Mouse (Mus musculus): ENCODE results near the gene Kdm4b. TPM values are rescaled to one million over a fixed set of nuclear protein-coding genes. Genes with fewer than 3 reads are reported as not detected.

Gene Kdm4b
- polyA plus RNA-seq, 1 experiment from 2014 or later = 13.5 TPM

GRCm38 (mm10) chr17:56330345-56330744, 4.5 kb downstream of the Kdm4b start:
- TF ChIP-seq EP300 (optimal IDR thresholded peaks at IDR 0.05) = no peak
- TF ChIP-seq CTCF (IDR thresholded peaks at IDR 0.05; ENCODE audit: low read depth) = peak; percentile 40
- no peak overlapping the region for H3K4me2 ChIP-seq (replicated peaks; ENCODE audit: low read depth)
- ATAC-seq (ENCODE audit: low FRiP score, low TSS enrichment) (no peak), DNase-seq (ENCODE audit: low spot score) (no peak)
- H3K9me3 ChIP-seq (ENCODE audit: control insufficient read depth, low read length) = no peaks in the 10 kb centered on the region
- no peaks in the 10 kb centered on the region for H3K36me3 ChIP-seq (ENCODE audit: control insufficient read depth, insufficient read depth, low read length)
- 0 out of 2 replicates have a peak overlapping the region, but pooled peaks have one; percentile 13 for H3K9ac ChIP-seq (ENCODE audit: low read length)
- H3K27ac ChIP-seq (replicated peaks) = no peak overlapping the region
- H3K4me1 ChIP-seq (replicated peaks; ENCODE audit: control insufficient read depth, insufficient read depth) = peaks cover 14% of the 10 kb centered on the region
- H3K4me3 ChIP-seq (ENCODE audit: low read depth, low read length) = no peak overlapping the region
- H3K27me3 ChIP-seq (ENCODE audit: control insufficient read depth, insufficient read depth, low read length) = no peaks in the 10 kb centered on the region
- WGBS = 58% methylated on average over 3 of the region's 3 CpGs

GRCm38 (mm10) chr17:56331256-56331655, 5.4 kb downstream of the Kdm4b start:
- H3K27me3 ChIP-seq (ENCODE audit: control insufficient read depth, insufficient read depth, low read length) = no peaks in the 10 kb centered on the region
- ATAC-seq (ENCODE audit: low FRiP score, low TSS enrichment) (no peak), DNase-seq (ENCODE audit: low spot score) (no peak)
- H3K9me3 ChIP-seq (ENCODE audit: control insufficient read depth, low read length) = no peaks in the 10 kb centered on the region
- TF ChIP-seq CTCF (IDR thresholded peaks at IDR 0.05; ENCODE audit: low read depth) (no peak), EP300 (optimal IDR thresholded peaks at IDR 0.05) (no peak)
- H3K9ac ChIP-seq (ENCODE audit: low read length) = peak overlapping the region; percentile 27; the same call in 1 of the 2 replicates
- no peak overlapping the region for H3K4me3 ChIP-seq (ENCODE audit: low read depth, low read length)
- no peak overlapping the region for H3K27ac ChIP-seq (replicated peaks)
- peaks cover 14% of the 10 kb centered on the region for H3K4me1 ChIP-seq (replicated peaks; ENCODE audit: control insufficient read depth, insufficient read depth)
- no peak overlapping the region for H3K4me2 ChIP-seq (replicated peaks; ENCODE audit: low read depth)
- no peaks in the 10 kb centered on the region for H3K36me3 ChIP-seq (ENCODE audit: control insufficient read depth, insufficient read depth, low read length)

- Histone ChIP-seq H3K4me2 (replicated peaks; ENCODE audit: low read depth) (no peak overlapping the region), H3K36me3 (ENCODE audit: control insufficient read depth, insufficient read depth, low read length) (no peaks in the 10 kb centered on the region), H3K27me3 (ENCODE audit: control insufficient read depth, insufficient read depth, low read length) (no peaks in the 10 kb centered on the region), H3K4me1 (replicated peaks; ENCODE audit: control insufficient read depth, insufficient read depth) (peaks cover 5% of the 10 kb centered on the region), H3K9me3 (ENCODE audit: control insufficient read depth, low read length) (no peaks in the 10 kb centered on the region), H3K27ac (replicated peaks) (no peak overlapping the region), H3K9ac (ENCODE audit: low read length) (no peak overlapping the region), H3K4me3 (ENCODE audit: low read depth, low read length) (no peak overlapping the region)
- 46% methylated on average over 8 of the region's 8 CpGs for WGBS
- DNase-seq (ENCODE audit: low spot score) = no peak
- ATAC-seq (ENCODE audit: low FRiP score, low TSS enrichment) = no peak
- no peak for TF ChIP-seq EP300 (optimal IDR thresholded peaks at IDR 0.05)
- TF ChIP-seq CTCF (IDR thresholded peaks at IDR 0.05; ENCODE audit: low read depth) = peak; percentile 58
Observed at GRCm38 (mm10) chr17:56332987-56333386, 7.1 kb downstream of the Kdm4b start.

GRCm38 (mm10) chr17:56337190-56337589, 11.3 kb downstream of the Kdm4b start:
- Histone ChIP-seq H3K9me3 (ENCODE audit: control insufficient read depth, low read length) (no peaks in the 10 kb centered on the region), H3K4me2 (replicated peaks; ENCODE audit: low read depth) (no peak overlapping the region), H3K4me3 (ENCODE audit: low read depth, low read length) (no peak overlapping the region), H3K9ac (ENCODE audit: low read length) (no peak overlapping the region), H3K27ac (replicated peaks) (no peak overlapping the region), H3K4me1 (replicated peaks; ENCODE audit: control insufficient read depth, insufficient read depth) (no peaks in the 10 kb centered on the region), H3K36me3 (ENCODE audit: control insufficient read depth, insufficient read depth, low read length) (no peaks in the 10 kb centered on the region), H3K27me3 (ENCODE audit: control insufficient read depth, insufficient read depth, low read length) (no peaks in the 10 kb centered on the region)
- DNase-seq (ENCODE audit: low spot score) = peak; percentile 57
- TF ChIP-seq CTCF (IDR thresholded peaks at IDR 0.05; ENCODE audit: low read depth) (peak; percentile 73), EP300 (optimal IDR thresholded peaks at IDR 0.05) (no peak)
- WGBS = 42% methylated on average over 4 of the region's 4 CpGs
- peak; percentile 36 for ATAC-seq (ENCODE audit: low FRiP score, low TSS enrichment)

GRCm38 (mm10) chr17:56337791-56338190, 11.9 kb downstream of the Kdm4b start:
- 0 out of 2 replicates have a peak, but pooled peaks have one; percentile 16 for TF ChIP-seq CTCF (IDR thresholded peaks at IDR 0.05; ENCODE audit: low read depth)
- no peak for TF ChIP-seq EP300 (optimal IDR thresholded peaks at IDR 0.05)
- Histone ChIP-seq H3K4me1 (replicated peaks; ENCODE audit: control insufficient read depth, insufficient read depth) (no peaks in the 10 kb centered on the region), H3K27ac (replicated peaks) (no peak overlapping the region), H3K27me3 (ENCODE audit: control insufficient read depth, insufficient read depth, low read length) (no peaks in the 10 kb centered on the region), H3K36me3 (ENCODE audit: control insufficient read depth, insufficient read depth, low read length) (no peaks in the 10 kb centered on the region), H3K4me2 (replicated peaks; ENCODE audit: low read depth) (no peak overlapping the region), H3K9ac (ENCODE audit: low read length) (no peak overlapping the region), H3K4me3 (ENCODE audit: low read depth, low read length) (no peak overlapping the region), H3K9me3 (ENCODE audit: control insufficient read depth, low read length) (no peaks in the 10 kb centered on the region)
- ATAC-seq (ENCODE audit: low FRiP score, low TSS enrichment) (no peak), DNase-seq (ENCODE audit: low spot score) (no peak)
- 81% methylated on average over 6 of the region's 6 CpGs for WGBS

- Histone ChIP-seq H3K27ac (replicated peaks) (no peak overlapping the region), H3K9ac (ENCODE audit: low read length) (no peak overlapping the region), H3K9me3 (ENCODE audit: control insufficient read depth, low read length) (no peaks in the 10 kb centered on the region), H3K4me3 (ENCODE audit: low read depth, low read length) (no peak overlapping the region), H3K4me1 (replicated peaks; ENCODE audit: control insufficient read depth, insufficient read depth) (no peaks in the 10 kb centered on the region), H3K27me3 (ENCODE audit: control insufficient read depth, insufficient read depth, low read length) (no peaks in the 10 kb centered on the region), H3K36me3 (ENCODE audit: control insufficient read depth, insufficient read depth, low read length) (no peaks in the 10 kb centered on the region), H3K4me2 (replicated peaks; ENCODE audit: low read depth) (no peak overlapping the region)
- ATAC-seq (ENCODE audit: low FRiP score, low TSS enrichment) = no peak
- WGBS = 62% methylated on average over 4 of the region's 4 CpGs
- TF ChIP-seq EP300 (optimal IDR thresholded peaks at IDR 0.05) (no peak), CTCF (IDR thresholded peaks at IDR 0.05; ENCODE audit: low read depth) (peak; percentile 64)
- DNase-seq (ENCODE audit: low spot score) = peak; percentile 53
Observed at GRCm38 (mm10) chr17:56338909-56339308, 13.0 kb downstream of the Kdm4b start.
